Comparison of ENCODE assay signal across 8 mouse cellular contexts in genomic region chr12:100186376-100186775, GRCm38 (mm10). TPM values are rescaled to one million over a fixed set of nuclear protein-coding genes. Genes with fewer than 3 reads are reported as not detected.
DNase-seq lines count a peak whose midpoint lies in the region; ATAC-seq and TF ChIP-seq lines count a peak whose summit lies in the region.

No protein-coding gene starts in this region.

- no peak for DNase-seq in heart, embryonic 10.5 days (ENCODE audit: low spot score)
- no peak for DNase-seq in heart, postnatal 25 days (ENCODE audit: low spot score)
- DNase-seq in R1 (ENCODE audit: low read depth, low spot score) = peak; percentile 84
- peak; percentile 92 for DNase-seq in midbrain, embryonic 11.5 days (ENCODE audit: low spot score, missing footprints)
- no peak for DNase-seq in gastrocnemius, postnatal 4 days (ENCODE audit: low spot score in 2 of 2)

- TF ChIP-seq POLR2A in embryonic fibroblast, embryonic 13.5 days (IDR thresholded peaks at IDR 0.05; ENCODE audit: low read depth, low read length) = peak; percentile 40; the same call in 1 of the 2 replicates

- H3K4me1 ChIP-seq in heart, embryonic 10.5 days = peaks cover 7% of the 10 kb centered on the region; the same call in 1 of the 2 replicates
- H3K4me1 ChIP-seq in embryonic fibroblast, embryonic 13.5 days (ENCODE audit: control insufficient read depth, insufficient read depth, low read length) = peaks cover 10% of the 10 kb centered on the region
- H3K4me1 ChIP-seq in kidney, embryonic 16.5 days (ENCODE audit: insufficient read depth, low read length) = peaks cover 13% of the 10 kb centered on the region
- peaks cover 12% of the 10 kb centered on the region for H3K4me1 ChIP-seq in midbrain, embryonic 11.5 days (ENCODE audit: control insufficient read depth, insufficient read depth, low read length)

- no peak for ATAC-seq in kidney, embryonic 16.5 days (ENCODE audit: low FRiP score, low TSS enrichment)
- no peak for ATAC-seq in midbrain, embryonic 11.5 days (ENCODE audit: low FRiP score)
- ATAC-seq in erythroid progenitor cell, adult 5-6 weeks (replicated peaks; ENCODE audit: low FRiP score, poor library complexity, severe bottlenecking) = no peak

- no peak for TF ChIP-seq CTCF in embryonic fibroblast, embryonic 13.5 days (IDR thresholded peaks at IDR 0.05; ENCODE audit: borderline replicate concordance, insufficient read depth, low read length)

- H3K27me3 ChIP-seq in heart, embryonic 10.5 days (ENCODE audit: insufficient read depth, poor library complexity, severe bottlenecking) = no peaks in the 10 kb centered on the region
- H3K27me3 ChIP-seq in kidney, embryonic 16.5 days (ENCODE audit: insufficient read depth, low read length) = no peaks in the 10 kb centered on the region
- no peaks in the 10 kb centered on the region for H3K27me3 ChIP-seq in midbrain, embryonic 11.5 days (ENCODE audit: control insufficient read depth, insufficient read depth, low read length)

- peak overlapping the region; percentile 79 for H3K4me2 ChIP-seq in kidney, embryonic 16.5 days (replicated peaks; ENCODE audit: low read depth, low read length)
- peak overlapping the region; percentile 86 for H3K4me2 ChIP-seq in midbrain, embryonic 11.5 days

- intact Hi-C loops in heart, postnatal 25 days (cut with DNase I) = loop anchor here (2.0 to 5.0 kb wide), 2 partner anchors 28 to 336 kb away; partner anchors contain the start of genes Nrde2 and Ttc7b

- no peaks in the 10 kb centered on the region for H3K9me3 ChIP-seq in heart, embryonic 10.5 days
- no peaks in the 10 kb centered on the region for H3K9me3 ChIP-seq in kidney, embryonic 16.5 days (ENCODE audit: low read length)
- H3K9me3 ChIP-seq in midbrain, embryonic 11.5 days (ENCODE audit: control insufficient read depth, low read length) = no peaks in the 10 kb centered on the region

- peak overlapping the region; percentile 96 for H3K9ac ChIP-seq in kidney, embryonic 16.5 days (replicated peaks; ENCODE audit: low read length)
- H3K9ac ChIP-seq in midbrain, embryonic 11.5 days (ENCODE audit: low read length) = peak overlapping the region; percentile 94

- peak overlapping the region; percentile 99 for H3K27ac ChIP-seq in heart, embryonic 10.5 days
- peak overlapping the region; percentile 99 for H3K27ac ChIP-seq in embryonic fibroblast, embryonic 13.5 days (ENCODE audit: insufficient read depth, low read length)
- H3K27ac ChIP-seq in kidney, embryonic 16.5 days (ENCODE audit: low read length) = peak overlapping the region; percentile 100
- H3K27ac ChIP-seq in midbrain, embryonic 11.5 days (ENCODE audit: low read depth, low read length) = peak overlapping the region; percentile 98; the same call in 1 of the 2 replicates

- 23% methylated on average over 6 of the region's 6 CpGs for WGBS in heart, embryonic 10.5 days
- WGBS in kidney, embryonic 16.5 days = under 1% methylated on average over 6 of the region's 6 CpGs
- WGBS in midbrain, embryonic 11.5 days = 10% methylated on average over 6 of the region's 6 CpGs

- no peaks in the 10 kb centered on the region for H3K36me3 ChIP-seq in heart, embryonic 10.5 days
- no peaks in the 10 kb centered on the region for H3K36me3 ChIP-seq in kidney, embryonic 16.5 days (ENCODE audit: insufficient read depth, low read length)
- no peaks in the 10 kb centered on the region for H3K36me3 ChIP-seq in midbrain, embryonic 11.5 days (ENCODE audit: control insufficient read depth, insufficient read depth, low read length)

- H3K4me3 ChIP-seq in heart, embryonic 10.5 days = peak overlapping the region; percentile 81
- H3K4me3 ChIP-seq in embryonic fibroblast, embryonic 13.5 days (ENCODE audit: insufficient read depth, low read length) = peak overlapping the region; percentile 78
- H3K4me3 ChIP-seq in kidney, embryonic 16.5 days (ENCODE audit: low read length) = peak overlapping the region; percentile 72
- peak overlapping the region; percentile 59 for H3K4me3 ChIP-seq in midbrain, embryonic 11.5 days (ENCODE audit: low read depth, low read length)

RNA-seq across cellular contexts. Expression of gene Calm1, which starts 12.9 kb away (rescaled TPM):
- 841 and 1,083 TPM in 2 replicates for polyA plus RNA-seq in heart, embryonic 10.5 days (2016; fragmentation: Nextera tagmentation; extraction: Ambion mirVana)
- total RNA-seq in heart, postnatal 25 days (2021) = 100 to 1,000 TPM; 264 to 282 TPM
- 594 and 640 TPM in 2 replicates for polyA plus RNA-seq in embryonic fibroblast, embryonic 13.5 days (2011; ENCODE audit: insufficient read length, low read depth, missing spikeins)
- polyA plus RNA-seq in kidney, embryonic 16.5 days (2015; fragmentation: Nextera tagmentation; extraction: Ambion mirVana) = 1,160 and 1,207 TPM in 2 replicates
- 1,565 and 1,591 TPM in 2 replicates for polyA plus RNA-seq in midbrain, embryonic 11.5 days (2014; fragmentation: Nextera tagmentation; extraction: Ambion mirVana)
- total RNA-seq in erythroid progenitor cell, adult 5-6 weeks (2015; ENCODE audit: low replicate concordance) = 96.0 and 222 TPM in 2 replicates
- 92.8 and 101 TPM in 2 replicates for total RNA-seq in erythroid progenitor cell, adult 5-6 weeks (2017; ENCODE audit: low replicate concordance)
- 100 to 1,000 TPM; 311 to 332 TPM for total RNA-seq in gastrocnemius, postnatal 4 days (2021)

RNA-seq across cellular contexts. Expression of gene Nrde2, which starts 26.9 kb away (rescaled TPM):
- polyA plus RNA-seq in heart, embryonic 10.5 days (2016; fragmentation: Nextera tagmentation; extraction: Ambion mirVana) = 10.3 and 12.0 TPM in 2 replicates
- total RNA-seq in heart, postnatal 25 days (2021) = 10 to 100 TPM in 1 of 2 experiments, 1 to 10 TPM in 1; 10.0 to 12.7 TPM
- 7.1 and 8.1 TPM in 2 replicates for polyA plus RNA-seq in embryonic fibroblast, embryonic 13.5 days (2011; ENCODE audit: insufficient read length, low read depth, missing spikeins)
- 18.2 and 19.1 TPM in 2 replicates for polyA plus RNA-seq in kidney, embryonic 16.5 days (2015; fragmentation: Nextera tagmentation; extraction: Ambion mirVana)
- 11.6 and 13.5 TPM in 2 replicates for polyA plus RNA-seq in midbrain, embryonic 11.5 days (2014; fragmentation: Nextera tagmentation; extraction: Ambion mirVana)
- 1.4 and 10.1 TPM in 2 replicates for total RNA-seq in erythroid progenitor cell, adult 5-6 weeks (2015; ENCODE audit: low replicate concordance)
- total RNA-seq in erythroid progenitor cell, adult 5-6 weeks (2017; ENCODE audit: low replicate concordance) = 4.8 and 11.3 TPM in 2 replicates
- 10 to 100 TPM; 12.6 to 13.0 TPM for total RNA-seq in gastrocnemius, postnatal 4 days (2021)

Comparison
In these comparisons a context has a peak if more than half of its experiments do, and no peak if none do; other contexts are left out.
1. DNase-seq: peak in R1 (single experiment) and midbrain, embryonic 11.5 days (single experiment); none in heart, embryonic 10.5 days (single experiment), heart, postnatal 25 days (single experiment) and gastrocnemius, postnatal 4 days (0 of 2).
2. Peak in every context shown above with its lines, with median percentiles within 50 percentile points of each other: H3K27ac ChIP-seq and H3K4me3 ChIP-seq.